Mouse (Mus musculus): ENCODE measurements around the gene Man2a2. TPM values are rescaled to one million over a fixed set of nuclear protein-coding genes. Genes with fewer than 3 reads are reported as not detected.
"Not testable (repeated sequence)": the region's sequence is repeated elsewhere in the genome, so short reads cannot be mapped to it uniquely, and the experiment has no call there.

Man2a2 gene
- total RNA-seq, 2 experiments from 2014 or later = 138 to 146 TPM

DNA sequence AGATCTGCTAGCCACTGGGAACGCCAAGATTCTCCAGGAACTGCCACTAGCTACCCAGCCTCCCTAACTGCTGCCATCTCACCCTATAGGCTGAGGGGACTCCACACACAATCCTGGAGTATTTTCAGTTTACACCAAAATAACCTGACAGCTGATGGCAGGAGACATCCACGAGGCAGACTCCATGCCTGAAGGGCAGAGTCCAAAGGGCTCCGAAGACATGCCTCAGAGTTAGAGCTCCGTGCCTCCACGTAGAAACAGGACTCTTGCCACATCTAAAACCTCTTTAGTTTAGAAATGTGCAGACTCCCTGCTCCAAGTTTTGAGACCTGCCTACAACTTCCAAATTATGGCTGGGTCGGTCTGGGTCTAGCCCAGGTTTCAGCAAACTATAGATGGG is 29.4 kb upstream of the Man2a2 start:
- no peak for DNase-seq

DNA sequence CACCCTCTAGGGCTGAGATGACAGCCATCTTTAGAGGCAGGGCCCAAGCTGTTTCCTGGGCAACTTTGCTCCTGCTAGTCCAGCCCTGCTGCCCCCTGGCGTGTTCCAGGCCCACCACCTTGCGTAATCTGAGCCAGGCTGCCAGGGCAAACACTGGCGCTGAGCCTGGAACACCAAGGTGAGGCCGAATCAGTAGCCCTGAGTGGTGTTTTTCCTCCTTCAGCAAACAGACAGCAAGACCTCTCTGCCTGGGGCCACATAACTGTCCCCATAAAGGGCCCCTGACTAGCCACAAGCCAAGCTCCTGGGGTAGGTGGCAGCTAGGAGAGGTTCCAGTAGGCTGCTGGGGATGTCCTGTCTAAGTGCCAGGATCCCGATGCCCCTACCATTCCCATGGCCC is 28.9 kb upstream of the Man2a2 start:
- DNase-seq = peak; percentile 63

DNA sequence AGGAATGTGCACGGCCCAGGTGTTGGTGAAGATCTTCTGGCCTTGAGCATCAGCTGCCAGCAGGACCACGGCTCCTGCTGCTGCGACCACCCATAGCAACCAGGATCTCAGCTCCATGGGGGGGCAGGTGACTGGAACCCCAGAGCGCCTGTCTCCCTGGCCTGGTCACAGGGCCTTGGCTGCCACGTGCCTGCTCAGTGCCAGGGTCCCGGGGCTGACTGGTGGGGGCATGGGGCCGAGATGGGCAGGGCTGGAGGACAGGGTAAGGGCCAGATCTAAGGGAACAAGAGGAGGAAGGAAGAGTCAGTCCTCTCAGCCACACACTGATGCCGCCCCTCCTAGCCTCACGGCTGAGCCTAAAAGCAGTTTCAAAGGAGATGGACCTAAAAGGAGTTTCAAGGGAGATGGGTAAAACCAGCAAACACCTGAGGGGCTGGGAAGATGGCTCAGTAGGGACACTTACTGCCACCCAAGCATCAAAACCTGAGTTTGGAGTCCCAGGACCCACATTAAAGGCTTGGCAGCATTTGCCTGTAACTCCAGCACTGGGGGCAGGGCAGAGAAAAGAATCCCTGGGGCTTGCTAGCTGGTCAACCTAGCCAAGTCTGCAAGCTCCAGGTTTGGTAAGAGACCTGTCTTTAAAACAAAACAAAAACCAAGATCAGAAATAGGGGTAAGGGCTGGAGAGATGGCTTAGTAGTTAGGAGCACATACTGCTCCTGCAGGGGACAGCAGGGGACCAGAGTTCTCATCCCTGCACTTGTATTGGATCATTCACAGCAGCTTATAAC is 27.7 kb upstream of the Man2a2 start:
- no peak for DNase-seq

DNA sequence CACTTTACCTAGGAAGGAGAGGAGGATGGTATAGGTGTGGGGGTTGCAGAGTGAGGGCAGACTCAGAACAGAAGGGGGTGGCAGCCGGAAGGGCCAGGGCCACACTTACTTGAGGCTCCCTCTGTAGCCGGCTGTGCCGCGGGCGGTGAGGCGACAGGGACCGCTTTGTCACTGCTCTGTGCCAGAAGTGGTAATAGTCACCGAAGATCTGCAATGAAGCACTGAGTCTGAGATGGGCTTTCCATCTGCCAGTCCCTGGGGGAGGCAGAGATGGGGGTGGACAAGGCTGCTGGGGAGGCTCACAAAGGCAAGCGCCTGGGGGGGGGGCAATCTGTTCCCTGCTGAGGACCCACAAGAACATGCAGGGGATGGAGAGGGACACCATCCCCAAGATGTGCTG is 26.8 kb upstream of the Man2a2 start:
- no peak for DNase-seq

DNA sequence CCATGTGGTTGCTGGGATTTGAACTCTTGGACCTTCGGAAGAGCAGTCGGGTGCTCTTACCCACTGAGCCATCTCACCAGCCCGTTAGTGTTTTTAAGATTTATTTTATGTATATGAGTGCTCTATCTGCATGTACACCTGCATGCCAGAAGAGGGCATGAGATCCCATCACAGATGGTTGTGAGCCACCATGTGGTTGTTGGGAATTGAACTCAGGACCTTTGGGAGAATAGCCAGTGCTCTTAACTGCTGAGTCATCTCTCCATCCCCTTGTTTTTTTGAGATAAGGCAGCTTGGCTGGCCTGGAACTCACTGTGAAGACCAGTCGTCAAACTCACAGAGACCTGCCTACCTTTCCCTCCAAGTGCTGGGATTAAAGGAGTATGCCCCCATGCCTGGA is 25.3 kb upstream of the Man2a2 start:
- DNase-seq = not testable (repeated sequence)

DNA sequence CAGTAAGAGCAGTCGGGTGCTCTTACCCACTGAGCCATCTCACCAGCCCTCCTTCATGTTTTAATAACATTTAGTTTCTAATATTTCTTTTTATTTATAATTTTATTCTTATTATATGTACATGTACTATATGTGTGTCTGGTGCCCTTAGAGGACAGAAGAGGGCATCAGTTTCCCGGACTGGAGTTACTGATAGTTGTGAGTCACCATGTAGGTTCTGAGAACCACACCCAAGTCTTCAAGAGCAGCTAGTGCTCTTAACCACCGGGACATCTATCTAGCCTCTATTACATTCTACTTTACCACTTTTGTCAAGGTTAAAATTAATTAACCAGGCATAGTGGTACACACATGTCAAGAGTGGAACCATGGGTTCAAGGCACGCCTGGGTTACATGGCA is 23.4 kb upstream of the Man2a2 start:
- DNase-seq = no peak

DNA sequence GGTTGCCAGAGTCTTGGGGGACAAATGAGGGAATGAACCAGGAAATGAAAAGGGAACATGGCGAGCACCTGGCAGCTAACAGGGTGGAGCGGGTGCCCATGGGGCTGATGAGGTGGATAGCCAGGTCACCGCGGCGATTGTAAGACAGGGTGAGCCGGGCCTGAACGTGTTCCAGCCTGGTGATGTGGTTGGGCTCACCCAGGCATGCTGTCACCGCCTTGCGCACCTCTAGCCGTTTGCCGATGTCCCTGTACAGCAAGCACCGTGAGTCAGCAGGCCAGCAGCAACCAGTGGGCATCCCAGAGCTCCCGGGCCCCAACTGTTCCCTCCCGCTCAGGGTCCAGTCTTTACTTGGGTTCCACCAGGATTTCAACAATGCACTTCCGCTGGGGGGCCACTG is 20.9 kb upstream of the Man2a2 start:
- no peak for DNase-seq

DNA sequence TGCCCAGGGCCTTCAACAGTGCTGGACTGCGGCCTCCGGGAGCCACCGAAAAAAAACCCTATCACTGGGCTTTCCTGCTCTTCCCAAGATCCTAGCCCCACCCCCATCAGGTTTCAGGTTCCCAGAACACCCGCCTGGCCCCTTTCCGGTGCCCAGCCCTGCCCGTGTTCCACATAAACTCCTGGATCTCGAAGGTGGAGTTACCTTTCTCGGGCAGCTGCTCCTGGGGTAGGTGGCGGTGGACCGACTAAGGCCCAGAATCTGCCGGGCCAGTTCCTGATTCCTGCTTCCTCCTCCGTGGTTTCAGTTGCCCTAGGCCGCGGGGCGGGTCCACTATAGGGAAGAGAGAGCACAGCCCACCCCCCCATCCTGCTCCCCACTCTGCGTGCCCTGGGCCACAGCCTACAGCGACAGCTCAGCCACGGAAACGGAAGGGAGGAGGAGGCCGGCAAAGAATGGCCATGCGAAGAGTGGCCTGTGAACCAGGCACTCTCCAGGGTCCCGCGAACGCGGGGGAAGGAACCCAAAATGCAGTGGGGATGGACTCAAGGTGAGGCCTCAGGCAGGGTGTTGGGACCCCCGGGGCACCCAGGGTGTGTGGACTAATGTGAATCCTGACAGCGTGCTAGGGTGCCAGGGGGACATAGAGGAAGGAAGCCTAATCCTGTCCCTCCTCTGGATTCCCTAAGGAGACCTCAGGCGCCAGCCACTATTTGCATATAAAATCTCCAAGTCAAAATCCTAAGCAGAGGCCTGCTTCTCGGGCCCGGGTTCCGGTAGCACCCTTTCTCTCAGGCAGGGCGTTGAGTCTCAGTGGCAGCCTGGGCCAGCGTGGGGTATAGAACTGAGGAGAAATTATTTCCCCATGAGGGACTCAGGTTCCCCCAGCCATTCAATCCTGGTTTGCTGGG is 16.7 kb upstream of the Man2a2 start, which contains the start of gene Fes:
Fes (minus strand) TSS at position 314 of the 911 bp plus-strand sequence.
- peak; percentile 77 for DNase-seq

DNA sequence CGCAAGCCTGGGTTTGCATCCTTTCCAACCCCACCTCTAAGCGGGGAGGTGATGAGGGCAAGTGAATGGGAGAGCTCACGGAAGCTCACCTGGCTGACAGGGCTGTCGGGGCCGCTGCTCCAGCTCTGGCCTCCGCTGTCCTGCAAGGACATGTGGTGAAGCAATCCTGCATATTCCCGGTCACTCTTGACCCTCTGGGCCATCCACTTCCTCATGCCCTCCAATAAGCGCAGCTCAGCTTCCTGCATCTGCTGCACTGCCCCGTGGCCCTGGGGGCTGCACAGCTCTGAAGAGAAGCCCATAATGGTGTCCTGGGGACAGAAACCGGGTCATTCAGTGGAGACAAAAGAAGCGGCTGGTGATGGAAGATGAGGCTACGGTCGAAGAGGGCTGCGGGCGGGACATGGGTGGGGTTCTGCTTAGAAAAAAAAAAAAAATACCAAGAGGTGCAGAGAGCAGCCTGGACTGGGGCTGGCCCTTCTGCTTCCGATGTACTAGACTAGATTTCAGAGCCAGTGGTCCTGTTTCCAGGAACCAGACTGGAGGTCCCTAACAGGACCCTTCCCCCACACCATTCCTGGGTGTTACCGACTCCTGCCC is 16.0 kb upstream of the Man2a2 start:
- no peak for DNase-seq

DNA sequence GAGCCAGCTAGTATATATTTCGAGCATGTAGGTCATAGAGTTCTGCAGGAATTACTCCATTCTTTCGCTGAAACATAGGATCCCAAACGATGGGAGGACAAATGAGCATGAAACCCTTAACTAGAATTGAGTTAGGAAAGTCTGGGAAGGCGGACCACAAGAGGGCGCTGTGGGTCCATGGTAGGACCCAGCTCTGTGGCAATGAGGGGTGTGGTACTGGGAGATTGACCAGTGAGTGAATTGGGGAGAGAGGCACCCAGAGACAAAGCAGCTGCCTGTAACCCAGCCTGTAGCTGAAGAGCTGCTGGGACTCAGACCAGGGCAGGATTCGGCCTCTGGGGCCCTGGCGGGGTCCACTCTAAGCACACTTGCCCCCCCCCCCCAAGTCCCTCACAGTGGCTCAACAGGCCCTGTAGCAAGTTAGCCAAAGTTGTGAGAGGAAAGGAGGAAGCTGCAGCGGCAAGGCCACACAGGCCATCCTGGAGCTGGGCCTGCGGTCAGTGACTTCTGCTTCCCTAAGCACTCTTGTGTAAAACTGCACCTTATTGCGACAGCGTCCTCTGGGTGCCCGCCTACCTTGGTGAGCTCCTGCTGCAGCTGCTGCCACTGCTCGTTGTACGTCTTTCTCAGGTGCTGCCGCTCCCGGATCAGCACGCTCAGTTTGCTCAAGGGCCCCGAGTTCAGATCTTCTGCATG is 15.2 kb upstream of the Man2a2 start:
- peak; percentile 80 for DNase-seq

DNA sequence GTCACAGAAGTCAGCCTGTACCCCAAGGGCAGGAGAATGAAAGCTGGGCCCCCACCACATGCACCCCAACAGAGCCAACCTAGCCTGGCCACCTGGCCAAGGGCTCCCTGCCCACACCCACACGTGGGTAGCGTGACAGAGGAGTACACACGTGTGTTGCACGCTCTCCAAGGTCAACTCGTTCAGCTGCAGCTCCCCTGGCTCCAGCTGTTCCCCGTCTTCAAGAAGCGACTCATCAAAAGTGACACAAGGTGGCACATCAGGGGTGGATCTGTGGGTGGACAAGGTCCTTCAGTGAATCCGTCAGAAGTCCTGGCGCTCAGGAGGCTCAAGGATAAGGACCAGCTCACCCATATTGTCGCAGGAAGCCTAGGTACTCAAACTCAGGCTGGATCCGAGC is 11.7 kb upstream of the Man2a2 start:
- DNase-seq = no peak

DNA sequence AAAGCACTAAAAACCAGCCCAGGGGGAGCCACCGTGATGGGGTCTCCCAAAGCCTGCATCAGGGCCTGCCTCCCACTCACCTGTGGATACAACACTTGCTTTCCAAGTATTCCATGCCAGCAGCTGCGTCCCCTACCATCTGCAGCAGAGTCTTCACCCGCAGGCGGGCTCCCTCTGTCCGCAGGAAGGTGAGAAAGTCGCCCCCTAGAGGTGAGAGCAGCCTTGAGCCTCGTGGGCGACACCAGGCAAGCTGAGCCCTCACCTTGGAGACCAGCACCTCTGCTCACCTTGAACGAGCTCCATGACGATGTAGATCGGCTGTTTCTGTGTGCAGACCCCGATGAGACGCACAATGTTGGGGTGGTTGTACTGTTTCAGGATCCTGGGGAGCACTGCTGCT is 8.4 kb upstream of the Man2a2 start:
- DNase-seq = no peak

DNA sequence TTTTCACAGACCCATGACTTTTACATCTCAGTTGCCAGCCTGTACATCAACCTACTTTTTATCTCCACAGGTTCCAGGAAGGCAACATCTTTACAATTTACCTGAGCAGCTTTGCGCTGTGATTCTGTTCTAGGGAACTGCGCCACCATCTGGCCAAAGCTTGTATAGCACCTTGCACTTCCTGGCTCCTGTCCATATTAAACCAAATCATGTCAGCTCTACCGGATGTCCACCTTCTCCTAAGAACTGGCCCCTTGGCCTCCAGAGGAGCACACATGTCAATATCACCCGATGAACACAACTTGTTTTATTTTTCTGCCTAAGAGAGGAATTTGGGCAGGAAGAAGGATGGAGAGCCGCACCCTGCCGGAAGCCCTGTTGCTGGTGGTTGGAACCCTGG is 6.3 kb upstream of the Man2a2 start:
- no peak for DNase-seq

DNA sequence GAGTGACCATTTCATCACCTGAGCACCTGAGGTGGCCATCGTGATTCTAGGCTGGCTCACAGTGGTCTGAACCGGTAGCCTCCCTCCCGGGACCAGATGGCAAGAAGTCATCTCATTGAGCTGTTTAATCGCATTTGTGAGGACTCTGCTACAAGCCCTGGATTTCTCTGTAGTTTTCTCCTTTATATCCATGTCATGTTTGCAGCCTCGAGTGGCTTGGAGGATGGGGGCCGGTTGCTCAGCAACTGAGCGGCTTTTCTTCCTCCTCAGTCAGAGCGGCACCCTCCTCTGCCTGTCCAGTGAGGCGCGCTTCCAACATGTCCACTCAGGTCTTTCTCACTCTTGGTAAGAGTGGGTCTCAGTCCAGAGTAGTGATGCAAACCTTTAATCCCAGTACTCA is 5.0 kb upstream of the Man2a2 start:
- no peak for DNase-seq

DNA sequence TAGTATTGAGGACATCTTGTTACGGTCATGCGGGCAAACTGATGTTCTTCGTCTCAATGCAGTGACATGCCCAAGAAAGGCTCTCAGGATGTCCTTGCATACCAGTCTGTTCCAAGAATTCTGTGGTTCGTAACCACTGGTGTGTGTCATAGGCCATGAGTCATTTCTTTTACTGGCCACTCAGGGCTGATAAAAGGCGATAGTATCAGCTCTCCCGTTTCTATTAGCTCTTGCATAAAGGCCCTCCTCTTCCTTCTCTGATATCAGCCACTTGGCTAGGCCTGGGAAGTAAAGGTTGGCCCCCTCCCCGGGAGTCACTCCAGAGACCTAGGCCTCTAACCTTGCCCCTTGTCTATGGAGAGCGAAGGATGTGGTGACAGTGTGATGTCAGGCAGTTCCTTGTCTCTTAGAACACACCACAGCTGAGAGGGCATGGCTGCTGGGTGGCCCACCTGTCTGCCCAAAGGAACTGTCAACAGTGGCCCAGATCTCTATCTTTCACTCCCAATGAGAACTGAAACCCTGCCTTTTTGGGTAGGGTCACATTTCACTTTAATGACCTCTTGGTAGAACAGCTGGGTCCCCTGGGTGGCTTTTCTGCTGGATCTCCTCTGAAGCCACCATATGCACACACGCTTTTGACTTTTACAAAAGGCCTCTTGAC is 4.3 kb upstream of the Man2a2 start:
- no peak for DNase-seq

DNA sequence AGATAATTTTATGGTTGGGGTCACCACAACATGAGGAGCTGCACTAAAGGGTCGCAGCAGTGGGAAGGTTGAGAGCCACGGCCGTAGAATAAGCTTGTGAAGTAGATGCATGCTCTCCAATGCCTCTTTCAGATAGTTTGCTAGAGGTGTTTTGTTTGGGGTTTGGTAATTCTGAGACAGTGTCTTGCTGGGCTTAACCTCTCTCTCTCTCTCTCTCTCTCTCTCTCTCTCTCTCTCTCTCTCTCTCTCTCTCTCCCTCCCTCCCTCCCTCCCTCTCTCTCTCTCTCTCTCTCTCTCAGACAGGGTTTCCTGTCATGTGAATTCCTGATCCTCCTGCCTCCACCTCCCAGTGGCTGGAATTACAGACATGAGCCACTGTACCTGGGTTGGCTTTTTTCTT is 3.6 kb upstream of the Man2a2 start:
- DNase-seq = no peak

DNA sequence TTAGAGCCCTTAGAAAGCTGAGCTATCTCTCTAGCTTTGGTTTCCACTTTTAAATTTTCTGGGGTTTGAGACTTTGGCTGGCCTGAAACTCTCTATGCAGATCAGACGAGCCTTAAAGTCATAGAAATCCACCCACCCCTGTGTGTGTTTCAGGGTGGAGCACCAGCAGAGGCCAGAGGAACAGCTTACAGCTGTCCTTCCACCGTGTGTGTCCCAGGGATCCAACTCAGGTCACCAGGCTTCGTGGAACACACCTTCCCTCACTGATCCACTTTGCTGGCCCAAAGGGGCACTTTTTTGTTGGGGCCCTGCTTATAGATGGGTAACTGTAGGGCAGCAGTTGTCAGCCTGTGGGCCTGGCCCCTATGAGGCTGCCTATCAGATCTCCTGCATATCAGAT is 3.1 kb upstream of the Man2a2 start:
- DNase-seq = no peak

DNA sequence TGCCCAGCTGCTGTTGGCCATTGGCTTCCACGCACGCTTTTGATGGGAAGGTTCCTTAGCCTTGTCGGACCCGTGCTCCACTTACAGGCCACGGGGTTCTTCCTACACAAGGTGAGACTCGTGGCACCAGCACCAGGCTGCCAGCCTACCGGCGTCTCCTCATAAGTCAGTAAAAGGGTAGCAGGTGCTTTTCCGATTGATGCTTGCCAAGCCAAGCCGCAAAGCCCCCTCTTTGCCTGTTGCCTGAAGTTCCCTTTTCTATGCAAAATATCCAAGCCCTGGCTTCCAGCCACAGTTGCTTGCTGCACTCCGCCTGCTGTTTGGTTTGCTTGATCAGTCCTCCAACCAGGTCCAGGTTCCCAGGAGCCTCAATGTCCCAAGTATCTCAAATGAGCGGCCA is 2.7 kb upstream of the Man2a2 start:
- DNase-seq = no peak

DNA sequence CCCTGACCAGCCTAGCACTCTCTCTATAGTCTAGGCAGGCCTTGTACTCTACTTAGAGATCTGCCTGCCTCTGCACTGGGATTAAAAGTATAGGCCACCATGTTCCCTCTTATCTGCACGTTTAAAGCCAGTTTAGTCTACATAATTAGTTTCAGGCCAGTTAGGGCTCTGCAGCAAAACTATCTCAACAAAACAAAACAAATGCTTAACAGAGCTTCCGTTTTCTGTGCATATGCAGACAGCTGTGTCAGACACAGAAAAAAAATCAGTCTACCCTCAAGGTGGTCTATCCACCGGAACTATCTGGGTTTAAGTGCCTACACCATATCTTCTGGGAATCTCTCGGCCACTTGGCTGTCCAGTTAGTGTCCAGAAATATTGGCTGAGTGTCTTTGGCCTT is 2.2 kb upstream of the Man2a2 start:
- DNase-seq = no peak

DNA sequence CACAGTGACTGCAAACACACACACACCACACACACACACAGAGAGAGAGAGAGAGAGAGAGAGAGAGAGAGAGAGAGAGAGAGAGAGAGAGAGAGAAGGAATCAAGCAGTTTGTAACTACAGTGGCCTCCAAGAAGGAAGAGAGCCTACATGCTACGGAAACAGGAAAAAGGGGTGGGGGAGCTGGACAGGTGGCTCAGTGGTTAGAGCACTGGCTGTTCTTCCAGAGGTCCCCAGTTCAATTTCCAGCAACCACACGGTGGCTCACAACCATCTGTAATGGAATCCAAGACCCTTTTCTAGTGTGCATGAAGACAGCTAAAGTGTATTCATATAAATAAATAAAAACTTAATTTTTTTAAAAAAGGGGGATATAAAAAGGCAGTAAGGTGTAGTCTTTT is 1.5 kb upstream of the Man2a2 start:
- DNase-seq = no peak

DNA sequence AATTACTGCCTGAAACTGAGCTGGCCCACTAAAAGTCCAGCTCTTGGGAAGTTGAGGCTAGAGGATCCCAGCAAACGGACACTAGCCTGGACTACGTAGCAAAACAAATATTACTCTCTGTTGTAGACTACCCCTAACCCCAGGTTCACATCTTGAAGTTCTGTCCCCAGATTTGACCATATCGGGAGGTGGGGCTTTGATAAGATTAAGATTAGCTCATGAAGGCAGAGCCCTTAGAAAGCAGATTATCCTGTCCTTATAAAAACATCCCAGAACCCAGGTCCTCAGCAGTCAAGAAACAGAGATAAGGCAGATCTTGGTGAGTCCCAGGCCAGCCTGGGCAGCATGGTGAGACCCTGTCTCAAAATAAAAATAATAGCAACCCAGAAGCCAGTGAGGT is 991 bp upstream of the Man2a2 start:
- DNase-seq = no peak

DNA sequence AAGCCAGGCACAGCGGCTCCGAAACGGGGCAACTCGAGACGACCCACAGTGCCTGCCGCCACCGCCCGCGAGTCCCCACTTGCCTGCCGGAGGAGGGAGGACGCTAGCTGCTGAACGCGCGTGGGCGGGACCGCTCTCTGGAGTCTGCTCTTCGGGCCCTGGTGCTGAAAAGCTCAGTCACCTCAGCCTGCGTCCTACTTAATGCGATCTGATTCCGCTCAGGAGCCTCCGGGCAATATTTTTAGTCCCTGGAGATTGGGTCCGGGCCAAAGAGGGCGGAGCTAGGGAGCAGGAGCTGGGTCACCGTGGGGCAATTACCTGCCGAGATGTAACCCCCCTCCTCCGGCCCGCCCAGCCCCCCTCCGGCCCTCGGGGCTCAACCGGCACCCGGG is 530 bp downstream of the Man2a2 start:
- DNase-seq = peak; percentile 86

Data from gastrocnemius, postnatal 25 days (tissue).